Mouse (Mus musculus): ENCODE measurements around the gene Gbx2.

Gbx2 gene

DNA sequence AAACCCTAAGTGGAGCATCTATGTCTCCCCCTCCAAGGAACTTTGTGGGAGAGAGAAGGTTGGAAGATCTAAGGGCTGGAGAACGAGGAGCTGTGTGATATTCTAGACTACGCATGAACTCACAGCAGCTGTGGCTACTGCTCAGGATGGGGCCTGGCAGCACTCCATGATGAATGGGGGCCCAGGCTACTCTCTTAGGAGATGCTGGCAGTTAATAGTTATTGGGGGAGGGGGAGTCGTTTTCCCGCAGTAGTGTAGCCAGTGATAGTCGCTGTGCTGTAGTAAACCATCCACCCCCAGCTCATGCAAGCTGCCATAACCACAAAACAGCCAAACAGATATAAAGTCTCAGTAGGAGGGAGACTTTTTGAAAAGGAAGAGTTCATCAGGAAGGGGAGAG lies 18.6 kb downstream of the Gbx2 start:
- DNase-seq (ENCODE audit: extremely low spot score) = no peak

- no peak for DNase-seq (ENCODE audit: extremely low spot score)
Observed at GRCm38 (mm10) chr1:89909796-89910195, 21.2 kb downstream of the Gbx2 start.

GRCm38 (mm10) chr1:89902641-89903040 lies 28.3 kb downstream of the Gbx2 start:
- no peak for DNase-seq (ENCODE audit: extremely low spot score)

GRCm38 (mm10) chr1:89902236-89902635 lies 28.7 kb downstream of the Gbx2 start:
- no peak for DNase-seq (ENCODE audit: extremely low spot score)

- no peak for DNase-seq (ENCODE audit: extremely low spot score)
Observed at GRCm38 (mm10) chr1:89901381-89901780, 29.6 kb downstream of the Gbx2 start.

DNA sequence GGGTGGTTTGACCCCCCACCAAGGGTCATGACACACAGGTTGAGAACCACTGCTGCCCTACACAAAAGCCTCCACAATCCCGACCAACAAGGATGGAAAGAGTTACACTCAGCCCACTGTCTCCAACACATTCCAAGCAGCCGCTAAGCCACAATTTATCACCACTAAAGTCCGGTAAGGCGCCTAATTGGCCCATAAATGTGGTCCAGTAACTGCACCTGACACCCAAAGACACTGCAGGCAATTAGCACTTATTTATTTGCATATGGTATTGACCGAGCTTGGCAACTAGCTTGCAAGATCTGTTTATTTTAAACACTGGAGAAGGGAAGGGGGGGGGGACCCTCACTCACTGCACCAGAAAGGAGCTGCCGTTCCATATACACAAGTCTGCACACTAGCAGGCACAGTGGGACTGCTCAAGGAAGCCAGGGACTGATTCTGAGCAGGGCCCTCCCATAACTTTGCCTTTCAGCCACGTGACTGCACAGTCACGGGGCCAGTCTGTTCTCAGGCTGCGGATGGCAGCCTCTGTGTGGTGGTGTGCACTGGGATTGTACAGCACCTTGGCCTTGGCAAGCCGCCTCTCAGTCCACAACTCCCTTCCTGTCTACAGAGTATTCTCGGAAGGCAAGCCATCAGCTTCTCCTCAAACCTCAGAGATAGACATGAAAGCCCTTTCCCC lies 31.1 kb downstream of the Gbx2 start:
- no peak for DNase-seq (ENCODE audit: extremely low spot score)

- DNase-seq (ENCODE audit: extremely low spot score) = no peak
Observed at GRCm38 (mm10) chr1:89899036-89899435, 31.9 kb downstream of the Gbx2 start.

GRCm38 (mm10) chr1:89895801-89896200 lies 35.2 kb downstream of the Gbx2 start:
- DNase-seq (ENCODE audit: extremely low spot score) = no peak

GRCm38 (mm10) chr1:89892281-89892680 lies 38.7 kb downstream of the Gbx2 start:
- DNase-seq (ENCODE audit: extremely low spot score) = peak; percentile 49

- no peak for DNase-seq (ENCODE audit: extremely low spot score)
Observed at GRCm38 (mm10) chr1:89891400-89891799, 39.6 kb downstream of the Gbx2 start.

DNA sequence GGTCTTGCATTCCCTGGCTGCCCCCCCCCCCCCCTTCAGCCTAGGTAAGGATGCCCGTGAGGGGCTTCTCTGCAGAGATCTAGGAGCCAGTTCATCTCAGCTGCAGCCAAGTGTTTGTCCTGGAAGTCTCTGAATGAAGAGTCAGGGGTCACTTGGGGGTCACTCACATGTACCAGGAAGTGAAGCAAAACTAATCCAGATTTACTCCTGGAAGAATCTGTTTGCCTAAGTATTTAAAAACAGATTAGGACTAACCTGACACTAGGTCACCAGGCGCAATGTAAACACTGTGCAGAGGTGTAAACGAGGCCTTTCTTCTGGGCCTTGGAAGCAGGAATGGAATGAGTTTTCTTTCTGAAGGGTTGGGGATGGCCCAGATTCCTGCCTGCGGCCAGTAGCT lies 45.3 kb downstream of the Gbx2 start:
- peak; percentile 62 for DNase-seq (ENCODE audit: extremely low spot score)

DNA sequence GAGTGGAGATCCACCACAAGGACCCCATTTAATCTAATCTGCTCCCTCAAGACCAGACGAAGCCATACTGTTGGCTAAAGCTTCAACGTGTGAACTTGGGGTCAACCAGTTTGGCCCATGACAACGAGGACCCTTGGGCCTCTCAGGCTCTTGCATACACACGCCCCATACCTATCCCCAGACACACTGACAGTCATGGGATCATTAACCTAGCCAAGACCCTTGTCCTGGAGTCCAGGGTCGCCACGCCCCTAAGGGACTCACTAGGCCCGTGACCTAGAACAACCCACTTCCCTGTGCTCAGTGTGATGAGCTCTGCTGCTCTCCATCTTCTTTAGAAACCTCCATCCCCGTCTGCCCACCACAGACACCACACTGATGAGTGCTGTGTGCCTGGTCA lies 46.6 kb downstream of the Gbx2 start:
- no peak for DNase-seq (ENCODE audit: extremely low spot score)

DNA sequence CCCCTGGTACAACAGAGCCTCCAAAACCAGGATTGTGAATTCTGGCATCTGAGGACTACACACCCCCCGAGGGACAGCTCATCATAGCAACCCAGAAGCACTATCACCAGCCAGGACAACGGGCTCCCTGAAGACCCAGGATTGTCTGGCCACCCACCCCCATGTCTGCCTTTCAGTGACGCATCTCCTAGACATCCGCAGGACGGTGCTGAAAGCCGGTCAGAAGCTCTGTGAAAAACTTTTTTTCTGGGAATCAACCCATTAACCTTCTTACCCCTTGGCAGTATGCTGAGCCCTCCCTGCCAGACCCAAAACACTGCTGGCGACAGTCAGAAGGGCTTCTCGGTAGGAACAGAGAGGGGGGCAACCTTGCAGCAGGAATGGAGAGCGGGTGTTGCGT lies 50.1 kb downstream of the Gbx2 start:
- no peak for DNase-seq (ENCODE audit: extremely low spot score)

DNA sequence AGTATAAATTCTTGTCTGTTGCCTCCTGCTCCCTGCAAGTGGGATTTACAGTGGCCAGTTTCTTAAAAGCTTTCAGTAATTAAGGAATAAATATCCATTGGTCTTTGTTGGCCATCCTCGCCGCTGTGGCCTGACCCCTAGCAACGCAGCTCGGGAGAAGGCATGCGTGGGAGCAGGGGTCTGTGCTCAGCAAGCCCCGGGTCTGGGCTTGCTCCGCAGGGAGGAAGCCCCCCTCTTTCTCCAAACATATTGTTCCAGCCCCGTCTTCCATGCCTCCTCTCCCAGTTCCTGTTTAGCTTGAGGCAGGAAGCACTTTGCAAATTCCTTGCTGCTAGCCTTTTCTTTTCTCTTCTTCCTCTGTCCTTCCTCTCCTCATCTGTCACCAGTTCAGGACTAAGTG lies 50.8 kb downstream of the Gbx2 start:
- DNase-seq (ENCODE audit: extremely low spot score) = no peak

DNA sequence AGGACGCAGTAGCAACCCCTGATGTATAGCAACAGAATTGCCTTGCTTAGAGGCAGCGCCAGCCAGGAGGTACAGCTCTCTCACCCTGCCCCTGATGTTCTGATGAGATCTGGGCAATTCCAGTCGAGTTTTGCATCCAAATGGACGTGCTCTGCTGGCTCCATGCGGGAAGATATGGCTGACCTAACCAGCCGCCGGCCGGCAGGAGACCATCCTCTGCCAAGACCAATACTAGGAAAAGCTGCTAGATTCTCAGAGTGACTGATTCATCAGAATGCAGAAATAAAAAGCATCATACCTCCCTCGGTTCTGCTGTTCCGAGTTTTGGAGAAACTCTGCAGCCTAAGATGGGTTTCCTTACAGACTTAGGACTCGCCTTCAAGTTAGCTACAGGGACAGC lies 52.5 kb downstream of the Gbx2 start:
- no peak for DNase-seq (ENCODE audit: extremely low spot score)
